17 mouse cellular contexts compared by ENCODE assay signal in genomic region chr5:5185521-5185920, GRCm38 (mm10).
"Had no signal": no experiment of that assay in that cellular context is flagged by ENCODE, and none has a peak within 500 bp of the region (broad histone marks: within the 10 kb centered on the region; RNA-seq: fewer than 3 reads in every experiment).

No protein-coding gene starts in this region.

- H3K4me3 ChIP-seq: layer of hippocampus, adult 2 months; limb, embryonic 10.5 days; limb, embryonic 13.5 days; midbrain, embryonic 10.5 days had no signal

- DNase-seq: kidney, adult 2 months; kidney, postnatal 25 days; layer of hippocampus, adult 9-11 months; lung, embryonic 14.5 days; midbrain, embryonic 14.5 days; right cerebral cortex, postnatal 14 days; right cerebral cortex, postnatal 4 days; thymus, adult 2 months; thymus, postnatal 14 days; thymus, postnatal 4 days had no signal

- H3K9ac ChIP-seq: limb, embryonic 13.5 days; lung, embryonic 14.5 days had no signal

- H3K4me2 ChIP-seq: limb, embryonic 13.5 days; lung, embryonic 14.5 days had no signal

- H3K36me3 ChIP-seq: limb, embryonic 10.5 days; limb, embryonic 13.5 days; midbrain, embryonic 10.5 days had no signal

- H3K27me3 ChIP-seq: limb, embryonic 13.5 days; megakaryocyte, embryonic 14.5 days had no signal

- H3K9me3 ChIP-seq: limb, embryonic 10.5 days; limb, embryonic 13.5 days; megakaryocyte, embryonic 14.5 days; midbrain, embryonic 10.5 days had no signal

- H3K4me1 ChIP-seq: limb, embryonic 10.5 days; limb, embryonic 13.5 days; megakaryocyte, embryonic 14.5 days; midbrain, embryonic 10.5 days had no signal

- H3K27ac ChIP-seq: kidney, postnatal 0 days; layer of hippocampus, adult 2 months; limb, embryonic 10.5 days; limb, embryonic 13.5 days; midbrain, embryonic 10.5 days; stomach, postnatal 0 days had no signal
